Mouse (Mus musculus): ENCODE data around the gene Sap30bp. TPM values are rescaled to one million over a fixed set of nuclear protein-coding genes. Genes with fewer than 3 reads are reported as not detected.

Sap30bp gene
- polyA plus RNA-seq, 2 experiments = 20.0 to 22.6 TPM

DNA sequence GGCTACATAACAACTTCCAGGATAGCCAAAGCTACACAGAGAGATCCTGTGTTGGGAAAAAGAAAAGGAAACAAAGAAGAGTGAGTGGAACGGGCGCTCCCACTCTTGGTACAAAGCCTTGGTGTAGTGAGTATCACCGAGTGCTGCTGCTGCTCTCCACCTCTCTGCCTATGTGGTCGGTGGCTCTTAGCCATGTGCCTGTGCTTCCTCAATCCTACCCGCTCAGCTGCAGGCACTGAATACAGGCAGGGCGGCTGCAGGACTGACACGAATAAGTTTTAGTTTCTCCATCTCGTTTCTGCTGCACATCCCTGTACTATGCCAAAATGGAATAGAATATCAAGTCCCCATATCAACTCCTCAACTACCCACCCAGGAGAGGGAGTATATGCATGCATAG, 4.1 kb upstream of the Sap30bp start:
- Histone ChIP-seq H3K4me1 (replicated peaks; ENCODE audit: control insufficient read depth in 2 of 2, insufficient read depth in 2 of 2, low read length in 1 of 2) (peaks cover 8 to 10% of the 10 kb centered on the region in 2 experiments), H3K4me3 (ENCODE audit: insufficient read depth in 1 of 2, low read depth in 2 of 2, low read length in 2 of 2) (no peak overlapping the region), H3K36me3 (replicated peaks; ENCODE audit: control insufficient read depth, insufficient read depth, low read depth) (no peaks in the 10 kb centered on the region; the same call in none of the 2 replicates), H3K9ac (replicated peaks) (no peak overlapping the region), H3K27ac (no peak overlapping the region), H3K4me2 (ENCODE audit: low read depth) (no peak overlapping the region), H3K9me3 (ENCODE audit: control insufficient read depth, low read length) (no peaks in the 10 kb centered on the region), H3K27me3 (ENCODE audit: control insufficient read depth, insufficient read depth, low read length) (no peaks in the 10 kb centered on the region)
- 75% methylated on average over 8 of the region's 8 CpGs for WGBS (ENCODE audit: insufficient replicate concordance)
- DNase-seq (ENCODE audit: low read depth in 3 of 3, low spot score in 3 of 3) (no peak), ATAC-seq (ENCODE audit: insufficient read depth) (no peak)
- TF ChIP-seq CTCF (IDR thresholded peaks at IDR 0.05; ENCODE audit: low read depth) = no peak
- no peak for TF ChIP-seq EP300 (IDR thresholded peaks at IDR 0.05; ENCODE audit: low read depth)

DNA sequence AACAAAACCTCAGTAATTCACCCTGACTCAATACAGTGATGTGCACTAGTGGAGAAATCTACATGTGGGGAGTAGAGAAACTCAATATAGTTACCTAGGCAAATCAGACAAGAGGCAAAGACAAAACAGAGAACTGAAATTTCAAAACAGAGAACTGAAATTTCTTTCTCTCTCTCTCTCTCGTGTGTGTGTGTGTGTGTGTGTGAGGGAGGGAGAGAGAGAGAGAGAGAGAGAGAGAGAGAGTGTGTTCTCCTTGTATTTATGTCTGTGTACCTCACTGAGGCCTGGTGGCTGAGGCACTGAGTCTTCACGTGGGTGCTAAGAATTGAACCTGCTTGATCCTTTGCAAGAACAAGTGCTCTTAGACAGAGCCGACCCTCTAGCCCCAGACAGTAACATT, 3.3 kb upstream of the Sap30bp start:
- Histone ChIP-seq H3K27ac (no peak overlapping the region), H3K9ac (replicated peaks) (no peak overlapping the region), H3K4me3 (ENCODE audit: insufficient read depth in 1 of 2, low read depth in 2 of 2, low read length in 2 of 2) (no peak overlapping the region), H3K9me3 (ENCODE audit: control insufficient read depth, low read length) (no peaks in the 10 kb centered on the region), H3K36me3 (replicated peaks; ENCODE audit: control insufficient read depth, insufficient read depth, low read depth) (no peaks in the 10 kb centered on the region; the same call in none of the 2 replicates), H3K27me3 (ENCODE audit: control insufficient read depth, insufficient read depth, low read length) (no peaks in the 10 kb centered on the region), H3K4me1 (replicated peaks; ENCODE audit: control insufficient read depth in 2 of 2, insufficient read depth in 2 of 2, low read length in 1 of 2) (peaks cover 16% of the 10 kb centered on the region in 2 experiments), H3K4me2 (ENCODE audit: low read depth) (no peak overlapping the region)
- ATAC-seq (ENCODE audit: insufficient read depth) (no peak), DNase-seq (ENCODE audit: low read depth in 3 of 3, low spot score in 3 of 3) (no peak)
- WGBS (ENCODE audit: insufficient replicate concordance) = 61% methylated on average over 3 of the region's 3 CpGs
- no peak for TF ChIP-seq CTCF (IDR thresholded peaks at IDR 0.05; ENCODE audit: low read depth)
- TF ChIP-seq EP300 (IDR thresholded peaks at IDR 0.05; ENCODE audit: low read depth) = no peak

DNA sequence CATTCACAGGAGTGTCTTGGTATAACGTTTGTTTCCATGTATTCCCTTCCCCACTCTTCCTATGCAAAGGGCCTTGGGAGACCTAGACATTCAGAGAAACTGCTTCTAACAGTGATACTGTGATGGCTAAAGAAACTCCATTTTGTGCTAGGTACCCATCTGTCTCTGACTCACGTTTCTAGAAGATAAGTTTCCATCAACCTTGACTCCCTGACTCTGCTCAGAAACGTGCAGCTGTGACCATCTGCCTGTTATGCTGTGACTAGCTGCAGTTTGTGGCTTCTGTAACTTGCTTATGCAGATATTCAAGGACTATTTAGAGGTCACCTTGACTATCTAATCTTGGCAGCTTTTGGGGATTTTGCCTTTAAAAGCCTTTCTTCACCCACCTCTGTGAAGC, 1.8 kb upstream of the Sap30bp start:
- no peak overlapping the region for H3K4me2 ChIP-seq (ENCODE audit: low read depth)
- H3K36me3 ChIP-seq (replicated peaks; ENCODE audit: control insufficient read depth, insufficient read depth, low read depth) = peaks cover 2% of the 10 kb centered on the region
- no peak overlapping the region for H3K9ac ChIP-seq (replicated peaks)
- DNase-seq (ENCODE audit: low read depth in 3 of 3, low spot score in 3 of 3) (no peak), ATAC-seq (ENCODE audit: insufficient read depth) (no peak)
- H3K27me3 ChIP-seq (ENCODE audit: control insufficient read depth, insufficient read depth, low read length) = no peaks in the 10 kb centered on the region
- no peak for TF ChIP-seq EP300 (IDR thresholded peaks at IDR 0.05; ENCODE audit: low read depth)
- TF ChIP-seq CTCF (IDR thresholded peaks at IDR 0.05; ENCODE audit: low read depth) = no peak
- WGBS (ENCODE audit: insufficient replicate concordance) = 58% methylated on average over 3 of the region's 3 CpGs
- H3K4me1 ChIP-seq (replicated peaks; ENCODE audit: control insufficient read depth in 2 of 2, insufficient read depth in 2 of 2, low read length in 1 of 2) = peaks cover 16% of the 10 kb centered on the region in 2 experiments
- no peak overlapping the region for H3K4me3 ChIP-seq (ENCODE audit: insufficient read depth in 1 of 2, low read depth in 2 of 2, low read length in 2 of 2)
- no peak overlapping the region for H3K27ac ChIP-seq
- H3K9me3 ChIP-seq (ENCODE audit: control insufficient read depth, low read length) = no peaks in the 10 kb centered on the region

DNA sequence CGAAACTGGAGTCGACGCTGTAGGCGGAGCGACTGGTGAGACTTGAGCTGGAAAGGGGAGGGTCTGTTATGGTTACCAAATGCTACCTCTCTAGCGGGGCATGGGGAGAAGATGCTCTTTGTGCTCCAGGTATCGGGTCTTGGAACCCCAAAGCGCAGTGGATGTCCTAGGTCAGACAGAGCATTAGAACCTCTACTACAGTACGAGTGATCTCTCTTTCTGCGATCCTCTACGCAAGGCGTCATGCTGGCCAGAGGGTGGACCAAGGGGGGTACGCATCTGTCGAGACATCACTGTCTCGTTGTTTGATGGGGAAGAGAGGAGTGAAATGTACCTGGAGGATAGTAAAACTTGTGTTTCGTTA, 647 bp downstream of the Sap30bp start:
- DNase-seq (ENCODE audit: low read depth in 3 of 3, low spot score in 3 of 3) (no peak), ATAC-seq (ENCODE audit: insufficient read depth) (peak; percentile 38; the same call in 1 of the 2 replicates)
- peak overlapping the region; percentile 90 for H3K4me2 ChIP-seq (ENCODE audit: low read depth)
- peaks cover 11% of the 10 kb centered on the region for H3K36me3 ChIP-seq (replicated peaks; ENCODE audit: control insufficient read depth, insufficient read depth, low read depth)
- peaks cover 16% of the 10 kb centered on the region in 2 experiments for H3K4me1 ChIP-seq (replicated peaks; ENCODE audit: control insufficient read depth in 2 of 2, insufficient read depth in 2 of 2, low read length in 1 of 2)
- H3K4me3 ChIP-seq (ENCODE audit: insufficient read depth in 1 of 2, low read depth in 2 of 2, low read length in 2 of 2) = peak overlapping the region; percentile 84 to 100
- TF ChIP-seq EP300 (IDR thresholded peaks at IDR 0.05; ENCODE audit: low read depth) (no peak), CTCF (IDR thresholded peaks at IDR 0.05; ENCODE audit: low read depth) (no peak)
- WGBS (ENCODE audit: insufficient replicate concordance) = under 1% methylated on average over 16 of the region's 16 CpGs
- peak overlapping the region; percentile 32 for H3K27ac ChIP-seq
- peak overlapping the region; percentile 87 for H3K9ac ChIP-seq (replicated peaks)
- H3K9me3 ChIP-seq (ENCODE audit: control insufficient read depth, low read length) = no peaks in the 10 kb centered on the region
- H3K27me3 ChIP-seq (ENCODE audit: control insufficient read depth, insufficient read depth, low read length) = no peaks in the 10 kb centered on the region

DNA sequence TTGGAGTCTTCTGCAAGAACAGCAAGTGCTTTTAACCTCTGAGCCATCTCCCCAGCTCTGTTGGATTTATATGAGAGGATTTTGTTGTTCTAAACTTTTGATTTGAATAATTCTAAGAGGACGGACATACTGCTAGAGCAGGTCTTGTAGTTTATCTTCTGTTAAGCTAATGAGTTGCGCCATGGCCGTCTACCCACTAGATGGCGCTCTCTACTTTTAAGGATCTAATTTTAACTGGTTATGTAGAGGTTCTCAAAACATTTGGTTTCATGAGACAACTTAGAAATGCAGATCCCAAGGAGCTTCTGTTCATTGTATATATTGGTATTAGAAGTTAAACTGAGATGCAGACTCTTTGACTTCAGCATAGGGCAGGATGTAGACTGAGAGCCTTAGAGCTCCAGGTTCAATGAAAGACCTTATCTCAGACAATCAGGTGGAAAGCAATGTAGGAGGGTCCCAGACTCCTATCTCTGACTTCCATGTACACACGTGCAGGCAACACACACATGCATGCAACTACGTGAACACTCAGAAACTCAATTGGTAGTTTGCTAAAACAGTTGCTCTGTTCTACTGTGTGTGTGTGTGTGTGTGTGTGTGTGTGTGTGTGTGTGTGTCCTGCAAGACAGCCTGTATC, 6.7 kb downstream of the Sap30bp start:
- no peak overlapping the region for H3K27ac ChIP-seq
- ATAC-seq (ENCODE audit: insufficient read depth) = peak; percentile 50; the same call in 1 of the 2 replicates

More for the DNA sequence above, 6.7 kb downstream of the Sap30bp start:
- Histone ChIP-seq H3K4me2 (ENCODE audit: low read depth) (no peak overlapping the region), H3K9ac (replicated peaks) (no peak overlapping the region), H3K4me3 (ENCODE audit: insufficient read depth in 1 of 2, low read depth in 2 of 2, low read length in 2 of 2) (no peak overlapping the region), H3K27me3 (ENCODE audit: control insufficient read depth, insufficient read depth, low read length) (no peaks in the 10 kb centered on the region), H3K36me3 (replicated peaks; ENCODE audit: control insufficient read depth, insufficient read depth, low read depth) (peaks cover 28% of the 10 kb centered on the region), H3K4me1 (replicated peaks; ENCODE audit: control insufficient read depth in 2 of 2, insufficient read depth in 2 of 2, low read length in 1 of 2) (peaks cover 0 to 5% of the 10 kb centered on the region in 2 experiments; a peak in 2 of 4 replicates), H3K9me3 (ENCODE audit: control insufficient read depth, low read length) (no peaks in the 10 kb centered on the region)
- TF ChIP-seq EP300 (IDR thresholded peaks at IDR 0.05; ENCODE audit: low read depth) (no peak), CTCF (IDR thresholded peaks at IDR 0.05; ENCODE audit: low read depth) (peak; percentile 73)
- DNase-seq (ENCODE audit: low read depth in 3 of 3, low spot score in 3 of 3) = peak; percentile 41 to 55 (median 48)
- 15% methylated on average over 6 of the region's 6 CpGs for WGBS (ENCODE audit: insufficient replicate concordance)

Data from liver, embryonic 14.5 days (tissue).